Mouse (Mus musculus): ENCODE results near the gene Pde6h.

Gene Pde6h

DNA sequence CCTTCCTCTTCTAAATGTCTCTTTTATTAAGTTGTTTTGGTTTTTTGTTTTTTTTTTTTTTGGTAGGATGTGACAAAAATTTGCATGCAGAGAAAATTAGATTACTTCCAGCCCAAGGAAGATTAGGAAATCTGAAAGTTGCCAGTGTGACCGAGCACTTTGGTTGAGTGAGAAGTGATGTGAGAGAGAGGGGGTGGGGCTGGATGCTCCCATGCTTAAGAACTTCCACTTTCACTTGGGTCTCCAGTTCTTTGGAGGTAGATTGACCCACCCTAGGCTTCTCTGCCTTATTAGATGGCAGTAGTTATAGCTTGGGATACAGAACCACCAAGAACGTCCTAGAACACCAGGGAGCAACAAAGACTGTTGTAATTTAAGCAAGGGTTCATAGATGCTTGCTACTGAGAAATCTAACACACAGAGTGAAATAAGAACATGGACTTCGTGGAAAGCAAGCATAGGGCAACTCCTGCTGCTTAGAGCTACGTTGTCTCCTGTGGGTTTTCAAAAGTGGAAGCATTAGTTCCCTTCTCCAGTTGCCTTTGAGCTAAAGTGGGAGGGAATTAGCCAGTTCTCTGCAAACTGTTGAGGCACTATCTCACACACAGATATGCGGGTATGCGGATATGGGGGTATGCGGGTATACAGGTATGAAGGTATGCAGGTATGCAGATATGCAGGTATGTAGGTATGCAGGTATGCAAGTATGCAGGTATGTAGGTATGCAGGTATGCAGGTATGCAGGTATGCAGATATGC is 93.8 kb downstream of the Pde6h start:
- DNase-seq (ENCODE audit: low spot score in 2 of 2) = no peak

All from cerebellum, postnatal 4 days (tissue).